Mouse (Mus musculus): ENCODE measurements around the gene Acaa1b.

Acaa1b gene

GRCm38 (mm10) chr9:119156278-119157201 is at the start of gene Acaa1b:
Gene Acaa1b (minus strand): TSS chr9:119157093.
- peak; percentile 61 for DNase-seq (ENCODE audit: low read depth, low spot score)

- DNase-seq (ENCODE audit: low read depth, low spot score), result no peak
Measured at GRCm38 (mm10) chr9:119206666-119207065, 49.8 kb upstream of the Acaa1b start.

DNA sequence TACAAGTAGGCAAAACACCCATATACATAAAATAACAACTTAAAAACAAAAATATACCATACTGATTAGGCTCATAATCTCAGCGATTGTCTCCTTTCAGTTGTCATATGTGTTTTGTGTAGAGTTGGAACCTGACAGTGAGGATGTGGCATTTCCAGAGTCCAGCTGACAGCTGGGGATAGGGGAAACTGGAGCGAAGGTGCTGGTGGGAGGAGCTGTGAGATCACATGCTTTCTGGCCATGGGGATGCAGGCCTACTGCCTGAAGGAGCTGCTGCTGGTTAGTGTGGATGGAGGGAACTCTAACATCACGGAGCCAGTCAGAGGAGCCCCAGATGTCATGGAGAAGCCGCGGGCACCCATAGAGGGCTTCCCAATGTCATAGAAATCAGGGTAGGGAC is 48.9 kb upstream of the Acaa1b start:
- no peak for DNase-seq (ENCODE audit: low read depth, low spot score)

DNA sequence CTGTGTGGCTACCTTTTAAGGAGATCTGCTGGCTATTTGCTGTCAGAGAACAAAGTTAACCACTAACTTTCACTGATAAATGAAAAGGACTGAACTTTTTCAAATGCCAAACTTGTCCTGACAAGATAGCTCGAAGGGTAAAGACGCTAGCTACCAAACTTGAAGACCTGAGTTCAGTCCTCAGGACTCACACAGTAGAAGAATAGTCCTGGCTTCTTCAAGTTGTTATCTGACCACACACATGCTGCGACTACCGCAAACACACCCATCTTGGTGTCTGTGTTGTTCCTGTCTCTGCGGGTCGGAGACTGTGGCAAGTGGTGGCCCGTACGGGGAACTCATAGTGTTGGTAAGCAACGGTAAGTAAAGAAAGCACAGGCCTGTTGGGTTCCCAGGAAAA is 46.7 kb upstream of the Acaa1b start:
- no peak for DNase-seq (ENCODE audit: low read depth, low spot score)

DNA sequence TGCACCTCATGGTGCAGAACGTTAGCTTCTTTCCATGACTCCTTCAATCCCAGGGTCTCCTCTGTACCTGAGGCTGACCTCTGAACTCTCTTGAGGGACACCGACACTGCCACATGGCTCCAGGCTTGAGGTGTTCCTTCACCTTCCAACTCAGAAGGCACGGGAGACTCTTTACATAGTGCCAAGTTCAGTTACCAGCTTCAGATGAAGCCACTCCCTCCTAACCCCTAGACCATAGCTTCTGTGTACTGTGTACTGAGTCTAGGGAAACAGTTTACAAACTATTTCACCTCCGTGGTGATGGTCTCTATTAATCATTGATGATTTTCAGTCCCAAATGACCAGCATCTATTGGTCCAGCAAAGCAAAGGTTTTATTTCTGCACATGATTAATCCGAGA is 44.8 kb upstream of the Acaa1b start:
- no peak for DNase-seq (ENCODE audit: low read depth, low spot score)

DNA sequence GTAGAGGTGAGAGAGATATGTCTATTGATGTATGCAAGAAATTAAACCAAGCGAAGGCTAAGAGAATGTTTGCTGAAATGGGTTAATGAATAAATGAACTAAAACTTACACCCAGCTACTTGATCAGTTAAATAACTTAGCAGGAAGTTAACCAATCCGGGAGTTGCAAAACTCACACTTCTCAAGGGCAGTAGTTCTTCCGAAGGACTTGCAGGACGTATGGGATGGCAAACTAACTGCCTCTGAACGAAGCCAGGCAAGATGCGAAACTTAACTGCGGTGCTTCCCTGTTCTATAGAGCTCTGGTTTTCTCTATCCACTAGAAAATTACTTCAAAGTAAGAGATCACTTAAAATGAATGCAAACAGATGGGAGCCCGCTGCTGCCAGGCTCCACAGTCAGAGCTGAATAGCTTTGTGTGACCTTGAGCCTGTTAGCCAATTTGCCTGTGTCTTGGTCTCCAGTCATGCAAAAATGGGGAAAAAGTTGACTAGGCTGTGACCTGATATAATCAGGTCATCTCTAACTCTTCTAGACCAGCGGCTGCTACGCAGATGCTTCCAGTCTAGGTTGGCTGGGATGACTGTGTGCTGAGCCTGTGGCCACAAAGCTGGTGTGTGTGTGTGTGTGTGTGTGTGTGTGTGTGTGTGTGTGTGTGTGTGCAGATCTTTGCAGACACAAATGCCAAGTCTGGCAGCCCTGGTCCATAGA is 42.4 kb upstream of the Acaa1b start:
- no peak for DNase-seq (ENCODE audit: low read depth, low spot score)

DNA sequence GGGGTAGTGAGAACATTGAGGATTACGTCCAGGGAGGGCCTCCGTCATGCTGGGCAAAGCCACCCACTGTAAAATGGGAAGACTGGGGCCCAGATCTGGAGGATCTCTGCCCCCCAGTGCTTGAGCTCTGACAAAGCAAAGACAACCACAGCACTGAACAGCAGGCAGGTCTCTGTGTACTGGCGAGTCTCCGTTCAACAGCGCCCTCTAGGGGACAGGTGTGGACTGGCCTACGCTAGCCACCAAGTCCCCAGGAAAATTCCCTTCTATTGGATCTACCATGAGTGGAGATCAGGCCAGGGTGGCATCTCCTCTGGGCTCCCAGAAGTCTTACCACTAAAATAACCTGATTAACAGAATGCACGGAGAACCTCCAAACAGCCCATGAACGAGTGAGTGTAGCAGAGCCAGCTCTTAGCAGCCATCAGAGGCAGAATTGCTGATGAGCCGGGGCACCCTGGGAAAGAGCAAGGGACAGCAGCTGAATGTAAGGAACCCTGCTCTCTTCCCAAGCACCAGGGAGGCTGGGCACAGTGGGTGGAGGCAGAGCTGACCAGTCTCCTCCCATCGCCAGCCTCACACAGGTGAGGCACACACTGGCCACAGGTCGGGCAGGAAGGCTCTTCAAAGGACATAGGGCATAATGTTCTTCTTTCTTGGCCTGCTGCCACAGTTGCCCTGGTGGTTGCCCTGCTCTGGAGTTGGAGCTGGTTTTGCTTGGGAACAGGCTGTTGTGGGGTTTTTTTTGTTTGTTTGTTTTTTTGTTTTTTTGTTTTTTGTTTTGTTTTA is 35.5 kb upstream of the Acaa1b start:
- DNase-seq (ENCODE audit: low read depth, low spot score), result peak; percentile 23

DNA sequence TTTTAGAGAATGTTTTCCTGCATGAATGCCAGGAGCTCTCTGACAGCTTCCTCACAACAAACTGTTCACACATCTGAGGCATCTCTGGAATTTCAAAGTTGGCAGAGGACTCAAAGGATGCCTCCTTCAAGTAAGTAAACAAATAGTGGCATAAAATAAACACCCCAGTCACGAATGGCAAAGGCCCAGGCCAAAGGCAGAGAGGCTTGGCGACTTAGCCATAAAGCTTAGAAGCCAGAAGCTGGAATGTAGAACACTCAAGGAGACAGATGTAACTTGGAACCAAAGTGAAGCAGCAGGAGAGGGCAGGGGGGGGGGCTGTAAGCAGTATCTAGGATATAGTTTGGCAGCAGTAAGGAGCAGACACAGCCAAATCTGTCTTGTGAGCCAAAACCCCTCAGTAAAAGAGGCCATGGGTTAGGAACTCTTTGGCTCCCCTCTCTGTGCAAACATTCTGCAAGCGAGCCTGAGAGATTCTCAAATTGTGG is 24.4 kb upstream of the Acaa1b start:
- DNase-seq (ENCODE audit: low read depth, low spot score), result no peak

DNA sequence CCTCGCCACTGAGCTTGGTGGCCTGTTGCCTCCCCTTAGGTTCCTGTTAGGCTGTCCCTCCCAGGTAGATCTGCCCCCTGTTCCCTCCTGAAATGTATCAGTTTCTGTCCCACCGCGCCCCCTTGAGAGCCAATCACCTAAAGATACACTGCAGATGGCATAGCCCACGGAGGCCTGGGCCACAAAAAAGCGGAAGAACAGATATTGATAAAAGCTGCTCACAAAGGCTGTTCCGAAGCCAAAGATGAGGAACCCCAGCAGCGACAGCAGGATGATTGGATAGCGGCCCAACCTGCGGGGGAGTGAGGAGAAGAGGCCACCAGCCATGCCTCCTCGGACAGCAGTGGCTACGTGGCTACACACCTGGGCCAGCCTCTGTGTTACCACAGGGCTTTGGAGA is 22.4 kb upstream of the Acaa1b start:
- DNase-seq (ENCODE audit: low read depth, low spot score), result no peak

GRCm38 (mm10) chr9:119167608-119168007 is 10.7 kb upstream of the Acaa1b start:
- no peak for DNase-seq (ENCODE audit: low read depth, low spot score)

DNA sequence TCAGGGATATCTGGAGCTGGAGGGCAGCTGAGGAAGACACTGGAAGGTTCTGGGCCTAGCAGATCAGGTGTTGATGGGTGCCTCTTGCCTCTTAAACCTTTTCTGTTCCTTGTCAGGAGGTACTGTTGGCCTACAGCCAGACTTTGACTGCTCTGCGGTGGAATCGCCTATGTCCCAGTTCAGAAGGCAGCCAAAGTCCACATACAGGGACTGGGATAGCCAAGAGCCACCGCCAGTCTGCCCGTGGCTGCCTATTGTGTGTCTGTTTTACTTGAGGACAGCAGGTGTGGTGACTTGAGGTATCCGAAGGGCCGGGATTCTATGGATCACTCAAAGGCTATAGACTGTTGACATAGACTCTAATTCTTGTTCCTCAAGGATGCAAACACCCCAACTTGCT is 8.7 kb upstream of the Acaa1b start:
- DNase-seq (ENCODE audit: low read depth, low spot score), result no peak

- no peak for DNase-seq (ENCODE audit: low read depth, low spot score)
Measured at GRCm38 (mm10) chr9:119164743-119165142, 7.8 kb upstream of the Acaa1b start.

- no peak for DNase-seq (ENCODE audit: low read depth, low spot score)
Measured at GRCm38 (mm10) chr9:119160689-119161088, 3.8 kb upstream of the Acaa1b start.

DNA sequence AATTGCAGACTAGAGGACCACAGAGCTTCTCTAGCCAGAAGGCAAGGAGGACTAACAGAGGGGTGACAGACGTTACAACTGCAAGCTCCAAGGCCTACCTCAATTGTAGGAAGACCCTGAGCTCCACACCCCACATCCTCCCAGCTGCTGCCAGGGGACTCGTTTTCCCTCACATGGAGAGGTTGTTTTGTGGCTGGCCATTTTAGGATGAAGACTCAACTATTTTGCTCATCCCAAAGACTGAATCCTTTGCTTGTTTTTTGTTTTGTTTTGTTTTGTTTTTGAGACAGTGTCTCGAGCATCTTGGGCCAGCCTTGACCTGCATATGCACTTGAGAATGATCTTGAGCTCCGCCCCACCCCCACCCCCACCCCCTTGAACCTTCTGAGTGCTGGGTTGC is 2.0 kb upstream of the Acaa1b start, which contains the start of gene Gm47289:
Gene Gm47289 (plus strand): TSS at position 301 of the 400 bp plus-strand sequence.
- DNase-seq (ENCODE audit: low read depth, low spot score), result no peak

- DNase-seq (ENCODE audit: low read depth, low spot score), result no peak
Measured at GRCm38 (mm10) chr9:119155826-119156225, 1.1 kb downstream of the Acaa1b start.

DNA sequence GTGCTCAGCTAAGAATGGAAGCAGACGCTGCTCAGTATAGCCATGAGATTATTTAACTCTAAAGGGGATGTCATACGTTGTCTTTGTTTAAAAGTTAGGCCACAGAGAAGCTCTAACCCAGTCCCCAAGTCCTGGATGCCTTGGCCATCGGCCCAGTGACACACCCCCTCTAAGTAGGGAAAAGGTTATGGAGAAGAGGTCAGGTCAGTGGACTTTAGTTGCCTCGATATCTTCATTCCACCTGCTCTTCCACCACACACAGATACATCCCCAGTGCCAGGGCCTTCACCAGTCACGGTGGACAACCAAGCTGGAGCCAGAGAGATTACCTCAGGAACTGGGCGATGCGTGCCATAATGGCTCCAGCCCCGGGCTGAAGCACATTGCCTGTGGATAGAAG is 1.5 kb downstream of the Acaa1b start:
- no peak for DNase-seq (ENCODE audit: low read depth, low spot score)

DNA sequence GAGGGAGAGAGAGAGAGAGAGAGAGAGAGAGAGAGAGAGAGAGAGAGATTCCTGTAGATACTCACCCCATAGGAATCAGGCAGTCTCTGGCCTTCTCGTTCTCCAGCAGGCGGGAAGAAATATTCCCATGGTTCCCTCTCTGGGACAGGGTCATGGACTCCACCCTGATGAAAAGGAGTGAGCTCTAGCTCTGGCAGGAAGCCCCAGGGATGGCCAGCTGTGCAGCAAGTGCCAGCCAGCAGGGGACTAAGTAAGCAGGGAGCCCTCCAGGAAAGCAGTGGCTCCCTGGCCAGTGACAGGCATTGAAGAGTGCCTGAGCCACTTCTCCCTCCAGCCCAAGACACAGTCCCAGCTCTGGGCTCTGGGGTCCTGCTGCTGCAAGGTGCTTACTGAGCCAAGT is 5.1 kb downstream of the Acaa1b start:
- DNase-seq (ENCODE audit: low read depth, low spot score), result no peak

DNA sequence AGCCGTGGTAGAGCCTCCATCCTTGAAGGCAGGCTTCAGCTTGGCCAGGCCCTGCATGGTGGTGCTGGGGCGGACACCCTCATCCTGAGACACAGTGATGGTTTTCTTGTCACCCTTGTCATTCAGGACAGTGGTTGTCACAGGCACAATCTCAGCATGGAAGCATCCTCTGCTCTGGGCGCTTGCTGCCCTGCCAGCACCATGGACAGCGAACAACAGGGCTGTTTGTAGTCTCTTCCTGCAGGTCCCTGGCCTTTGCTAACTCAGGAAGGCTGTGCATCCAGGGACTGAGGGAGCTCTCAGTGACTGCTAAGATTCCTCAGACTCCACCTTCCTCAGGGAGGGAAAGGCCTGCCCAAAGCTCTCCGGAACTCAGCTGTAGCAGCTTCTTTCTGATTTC is 7.3 kb downstream of the Acaa1b start:
- no peak for DNase-seq (ENCODE audit: low read depth, low spot score)

DNA sequence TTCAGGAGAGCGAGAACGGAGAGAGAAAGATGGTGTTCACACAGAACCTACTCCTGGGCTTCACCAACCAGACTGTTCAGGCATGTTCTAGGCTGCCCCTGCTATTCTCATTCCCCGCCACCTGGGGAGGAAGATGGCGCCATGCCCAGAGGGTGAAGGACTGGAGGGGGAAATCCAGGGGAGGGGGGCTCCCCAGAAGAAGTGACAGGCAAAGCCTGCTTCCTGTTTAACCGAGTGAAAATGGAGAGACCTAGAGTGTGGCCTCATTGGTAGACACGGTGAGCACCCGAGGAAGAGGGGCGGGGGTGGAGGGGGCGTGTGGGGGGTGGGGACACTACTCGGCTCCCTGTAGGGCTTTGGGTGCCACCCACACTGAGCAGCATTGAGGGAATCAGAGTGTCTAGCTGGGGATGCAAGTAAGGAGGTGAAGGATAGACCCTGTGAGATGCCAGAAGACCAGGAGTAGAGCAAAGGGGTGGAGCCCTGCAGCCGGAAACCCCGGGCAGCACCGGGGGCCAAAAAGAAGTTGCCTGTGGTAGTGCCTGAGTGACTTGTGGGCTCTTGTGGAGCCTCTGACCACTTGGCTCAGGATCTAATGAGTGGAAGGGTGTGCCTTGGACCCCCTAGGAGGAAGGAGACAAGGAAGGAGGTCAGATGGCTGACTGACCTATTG is 10.7 kb downstream of the Acaa1b start:
- DNase-seq (ENCODE audit: low read depth, low spot score), result no peak

DNA sequence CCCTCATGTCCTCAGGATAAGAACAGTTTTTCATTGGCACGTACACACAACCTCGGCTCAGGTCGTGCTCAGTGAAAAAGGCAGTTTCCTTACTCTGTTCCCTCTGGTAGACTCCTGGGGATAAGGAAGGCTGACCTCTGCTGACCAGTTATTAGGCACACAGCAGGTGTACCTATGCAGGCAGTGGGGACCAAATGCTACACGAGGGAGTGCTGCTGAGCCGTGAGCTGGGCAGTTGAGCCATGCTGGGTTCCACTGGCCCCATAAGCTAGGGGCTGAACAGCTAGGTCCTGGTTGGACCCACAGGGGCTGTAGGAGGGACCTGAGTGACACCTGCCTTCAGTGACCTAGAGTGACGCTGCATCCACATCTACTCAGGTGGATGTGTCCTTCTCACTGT is 11.3 kb downstream of the Acaa1b start:
- DNase-seq (ENCODE audit: low read depth, low spot score), result no peak

DNA sequence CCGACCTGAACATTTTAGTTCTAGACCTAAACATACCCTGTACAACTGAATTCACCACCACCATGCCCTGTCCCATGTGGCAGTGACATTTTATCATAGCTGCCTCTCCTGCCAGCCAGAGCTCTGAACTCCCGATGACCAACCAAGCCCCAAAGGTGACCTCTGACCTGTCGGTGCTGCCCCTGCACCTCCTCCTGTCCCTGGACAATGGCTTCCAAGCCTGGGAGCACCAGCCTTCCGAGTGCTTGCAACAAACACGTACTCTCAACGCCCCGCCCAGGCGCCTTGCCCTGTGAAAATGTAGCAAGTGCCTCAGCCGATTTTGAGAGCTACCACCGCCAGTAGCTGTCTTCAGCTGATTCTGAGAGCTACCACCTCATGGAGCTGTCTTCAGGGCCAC is 11.8 kb downstream of the Acaa1b start:
- DNase-seq (ENCODE audit: low read depth, low spot score), result no peak

Measured in retina, postnatal 7 days (tissue).